Mouse (Mus musculus): ENCODE measurements at regions not wholly inside any gene's neighbourhood (a gene's known extent, or its start where the extent isn't known, plus 50 kb on each side); places are given as distances from the start of the nearest gene placed in this dataset.

DNA sequence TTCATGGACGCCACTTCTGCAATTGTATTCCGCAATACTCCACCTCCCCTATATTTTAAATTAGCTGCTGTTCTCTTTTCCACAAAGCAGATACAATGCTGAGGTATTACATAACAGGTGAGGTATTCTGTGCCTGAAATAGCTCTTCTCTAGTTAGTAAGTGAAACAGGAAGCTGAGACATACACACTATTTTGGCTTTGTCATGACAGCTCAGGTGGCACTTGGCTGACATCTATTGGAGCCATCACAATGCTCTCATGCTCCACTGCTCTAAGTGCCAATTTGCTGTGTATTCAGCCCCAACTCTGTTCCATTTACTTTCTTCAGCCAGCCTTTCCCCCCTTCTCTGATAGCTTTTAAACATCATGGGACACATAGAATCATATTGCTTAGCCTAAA, 743.7 kb upstream of the Car10 start:
- H3K27ac ChIP-seq (replicated peaks): no peak overlapping the region
- H3K9me3 ChIP-seq: no peaks in the 10 kb centered on the region
- WGBS: 87% methylated on average over 2 of the region's 2 CpGs
- H3K4me2 ChIP-seq (replicated peaks): no peak overlapping the region
- ATAC-seq (ENCODE audit: low FRiP score, low read depth): no peak
- no peak overlapping the region for H3K4me3 ChIP-seq
- H3K36me3 ChIP-seq: no peaks in the 10 kb centered on the region
- H3K27me3 ChIP-seq: no peaks in the 10 kb centered on the region
- no peak overlapping the region for H3K9ac ChIP-seq (replicated peaks)
- H3K4me1 ChIP-seq: no peaks in the 10 kb centered on the region

DNA sequence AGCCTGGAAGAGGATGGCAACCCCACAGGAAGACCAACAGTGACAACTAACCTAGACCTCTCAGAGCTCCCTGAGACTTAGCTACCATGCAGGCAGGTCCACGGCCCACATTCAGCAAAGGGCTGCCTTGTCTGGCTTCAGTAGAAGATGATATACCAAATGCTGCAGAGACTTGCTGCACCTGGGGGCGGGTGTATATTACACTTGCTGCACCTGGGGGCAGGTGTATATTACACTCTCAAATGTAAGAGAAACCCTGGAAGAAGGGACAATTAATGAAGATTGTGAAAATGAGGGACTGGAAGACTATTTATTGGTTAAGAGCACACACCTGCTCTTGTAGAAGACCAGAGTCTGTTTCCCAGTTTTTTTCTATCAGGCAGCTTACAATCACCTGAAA, 759.2 kb upstream of the Kif2b start:
- 92% methylated on average over 2 of the region's 2 CpGs for WGBS
- no peak overlapping the region for H3K4me3 ChIP-seq
- H3K36me3 ChIP-seq: no peaks in the 10 kb centered on the region
- H3K9ac ChIP-seq (replicated peaks): no peak overlapping the region
- H3K4me1 ChIP-seq: no peaks in the 10 kb centered on the region
- H3K9me3 ChIP-seq: no peaks in the 10 kb centered on the region
- ATAC-seq (ENCODE audit: low FRiP score, low read depth): no peak
- no peak overlapping the region for H3K4me2 ChIP-seq (replicated peaks)
- no peak overlapping the region for H3K27ac ChIP-seq (replicated peaks)
- H3K27me3 ChIP-seq: no peaks in the 10 kb centered on the region

DNA sequence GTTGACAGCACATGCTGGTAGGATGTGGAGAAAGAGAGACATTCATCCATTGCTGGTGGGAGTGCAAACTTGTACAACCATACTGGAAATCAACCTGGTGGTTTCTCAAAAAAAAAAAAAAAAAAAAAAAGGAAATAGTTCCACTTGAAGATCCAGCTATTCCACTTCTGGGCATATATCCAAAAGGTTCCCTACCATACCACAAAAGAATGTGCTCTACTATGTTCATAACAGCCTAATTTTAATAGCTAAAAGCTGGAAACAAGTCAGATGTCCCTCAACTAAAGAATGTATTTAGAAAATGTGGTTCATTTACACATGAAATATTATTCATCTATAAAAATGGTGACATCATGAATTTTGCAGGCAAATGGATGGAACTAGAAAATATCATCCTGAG, 757.9 kb upstream of the Kif2b start:
- H3K36me3 ChIP-seq: no peaks in the 10 kb centered on the region
- H3K4me3 ChIP-seq: no peak overlapping the region
- no peak for ATAC-seq (ENCODE audit: low FRiP score, low read depth)
- H3K9me3 ChIP-seq: no peaks in the 10 kb centered on the region
- no peaks in the 10 kb centered on the region for H3K4me1 ChIP-seq
- H3K27ac ChIP-seq (replicated peaks): no peak overlapping the region
- no peak overlapping the region for H3K9ac ChIP-seq (replicated peaks)
- H3K27me3 ChIP-seq: no peaks in the 10 kb centered on the region
- no peak overlapping the region for H3K4me2 ChIP-seq (replicated peaks)

DNA sequence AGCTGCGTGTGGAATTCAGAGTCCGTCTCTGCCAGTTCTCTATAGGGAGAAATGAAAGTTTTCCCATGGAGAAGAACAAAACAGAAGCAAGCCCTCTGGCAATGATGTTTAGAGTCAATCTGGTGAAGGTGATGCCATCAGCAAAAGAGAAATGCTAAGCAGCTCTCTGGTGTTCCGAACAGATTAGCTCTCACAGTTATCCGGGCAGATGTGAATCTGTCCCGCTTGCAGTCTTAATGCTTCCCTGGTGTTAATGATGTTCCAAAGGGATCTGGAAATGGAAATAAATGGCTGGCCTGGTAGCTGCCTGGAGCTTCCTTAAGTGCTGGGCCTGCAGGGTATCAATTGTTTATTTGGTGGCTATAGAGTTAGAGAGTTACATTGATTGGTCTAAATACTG, 725.7 kb upstream of the Kif2b start:
- Histone ChIP-seq H3K4me2 (replicated peaks) (no peak overlapping the region), H3K9me3 (no peaks in the 10 kb centered on the region), H3K4me3 (no peak overlapping the region), H3K36me3 (no peaks in the 10 kb centered on the region), H3K4me1 (no peaks in the 10 kb centered on the region), H3K9ac (replicated peaks) (no peak overlapping the region), H3K27ac (replicated peaks) (no peak overlapping the region), H3K27me3 (no peaks in the 10 kb centered on the region)
- ATAC-seq (ENCODE audit: low FRiP score, low read depth): peak; percentile 65; the same call in 1 of the 2 replicates
- 51% methylated on average over 5 of the region's 5 CpGs for WGBS

Data from midbrain, embryonic 12.5 days (tissue).